Mouse (Mus musculus) frontal cortex, adult 2 months (tissue): ENCODE measurements around the gene Gm21983. TPM values are rescaled to one million over a fixed set of nuclear protein-coding genes. Genes with fewer than 3 reads are reported as not detected.

Experiments
- polyA plus RNA-seq: library from polyadenylated mRNA; depleted of rRNA; stranded (reverse); fragments of >200 nt; gene quantifications from 2 replicates; pipeline ENCODE4 v1.2.3, GENCODE M21; 2012; rRNA removed

Gene Gm21983
- polyA plus RNA-seq, 1 experiment, result 0.18 TPM

Other genes with a start within 250 kb of the Gm21983 start
- not detected in 2 replicates for gene Cyp2a22, start 241.7 kb downstream of the Gm21983 start, polyA plus RNA-seq
- not detected in 2 replicates for gene Cyp2a12, start 152.0 kb downstream of the Gm21983 start, polyA plus RNA-seq
- gene Cyp2f2, start 61.2 kb downstream of the Gm21983 start, polyA plus RNA-seq, result 1.2 and 3.7 TPM in 2 replicates
- not detected in 2 replicates for gene Cyp2t4, start 27.4 kb downstream of the Gm21983 start, polyA plus RNA-seq
- gene Egln2, start 14.3 kb downstream of the Gm21983 start, polyA plus RNA-seq, result 96.1 and 102 TPM in 2 replicates
- gene Rab4b, start 2.2 kb downstream of the Gm21983 start, polyA plus RNA-seq, result 124 and 128 TPM in 2 replicates
- gene Mia, start 71 bp upstream of the Gm21983 start, polyA plus RNA-seq, result 4.4 TPM in 2 replicates
- 17.5 and 17.7 TPM in 2 replicates for gene BC024978, start 14.7 kb upstream of the Gm21983 start, polyA plus RNA-seq
- 190 and 196 TPM in 2 replicates for gene Snrpa, start 15.2 kb upstream of the Gm21983 start, polyA plus RNA-seq
- gene Itpkc, start 47.6 kb upstream of the Gm21983 start, polyA plus RNA-seq, result 5.2 and 6.7 TPM in 2 replicates
- 39.1 and 40.5 TPM in 2 replicates for gene Coq8b, start 51.9 kb upstream of the Gm21983 start, polyA plus RNA-seq
- 95.1 and 100 TPM in 2 replicates for gene Numbl, start 77.3 kb upstream of the Gm21983 start, polyA plus RNA-seq
- gene Ltbp4, start 156.6 kb upstream of the Gm21983 start, polyA plus RNA-seq, result 68.8 and 69.8 TPM in 2 replicates
- 58.4 and 62.8 TPM in 2 replicates for gene Shkbp1, start 174.9 kb upstream of the Gm21983 start, polyA plus RNA-seq
- 0.25 TPM in 1 of 2 replicates, not detected in the other for gene Gm20479, start 176.3 kb upstream of the Gm21983 start, polyA plus RNA-seq